Mouse (Mus musculus): ENCODE results near the gene Pcbp3.

- TF ChIP-seq POLR2A (IDR thresholded peaks at IDR 0.05; ENCODE audit: borderline replicate concordance, extremely low read depth, low read depth, low read length) (no peak), CTCF (IDR thresholded peaks at IDR 0.05; ENCODE audit: insufficient read depth, low read length) (no peak)
Observed at GRCm38 (mm10) chr10:76771624-76772023, 190.1 kb downstream of the Pcbp3 start.

Measured in lung, adult 2 months (tissue).